In the genomic region with DNA sequence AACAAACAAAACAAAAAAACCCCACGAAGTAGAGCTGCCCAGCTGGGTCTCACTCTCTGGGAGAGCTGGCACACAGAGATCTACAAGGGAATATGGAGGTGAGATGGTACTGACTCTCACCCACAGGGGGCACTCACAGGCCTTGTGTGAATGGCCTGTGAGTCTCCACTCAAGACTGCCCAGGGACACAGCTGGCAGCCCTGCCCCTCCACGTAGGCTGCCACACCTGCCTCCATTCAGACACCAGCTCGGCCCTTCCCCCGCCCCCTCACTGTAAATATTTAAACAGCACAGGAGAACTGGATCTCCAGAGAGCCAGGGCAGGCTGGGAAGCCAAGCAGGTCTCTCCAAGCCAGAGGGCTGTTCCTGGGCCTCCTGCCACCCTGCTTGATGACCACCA, we compare ENCODE assay signal across 9 mouse cellular contexts. TPM values are rescaled to one million over a fixed set of nuclear protein-coding genes. Genes with fewer than 3 reads are reported as not detected.
DNase-seq lines count a peak whose midpoint lies in the region; ATAC-seq and TF ChIP-seq lines count a peak whose summit lies in the region.
"Had no signal": no experiment of that assay in that cellular context is flagged by ENCODE, and none has a peak within 500 bp of the region (broad histone marks: within the 10 kb centered on the region; RNA-seq: fewer than 3 reads in every experiment).

No protein-coding gene starts in this region.

- H3K27ac ChIP-seq in hindbrain, embryonic 11.5 days (ENCODE audit: low read depth, low read length) = no peak overlapping the region
- no peak overlapping the region for H3K27ac ChIP-seq in hindbrain, embryonic 14.5 days
- H3K27ac ChIP-seq in kidney, embryonic 14.5 days (ENCODE audit: low read depth, low read length) = peak overlapping the region; percentile 56; the same call in 1 of the 2 replicates
- H3K27ac ChIP-seq: embryonic facial prominence, embryonic 12.5 days had no signal

- peak; percentile 49 for DNase-seq in hindbrain, embryonic 11.5 days (ENCODE audit: low spot score)
- no peak for DNase-seq in hindbrain, embryonic 14.5 days (ENCODE audit: low spot score)
- DNase-seq in brain, embryonic 14.5 days (ENCODE audit: low read depth) = peak; percentile 60
- peak; percentile 69 for DNase-seq in lung, postnatal 14 days
- no peak for DNase-seq in c-Kit-positive CD71-positive TER-119-positive erythroid progenitor cells, embryonic 14.5 days (ENCODE audit: low spot score)
- no peak for DNase-seq in layer of hippocampus, postnatal 14 days (ENCODE audit: low spot score in 2 of 2)
- no peak for DNase-seq in heart, postnatal 10 days

- intact Hi-C loops in heart, postnatal 10 days (cut with DNase I) = no loop called here

- no peak overlapping the region for H3K9ac ChIP-seq in hindbrain, embryonic 11.5 days (ENCODE audit: low read depth, low read length)
- no peak overlapping the region for H3K9ac ChIP-seq in hindbrain, embryonic 14.5 days
- no peak overlapping the region for H3K9ac ChIP-seq in kidney, embryonic 14.5 days (ENCODE audit: low read depth, low read length)
- H3K9ac ChIP-seq: embryonic facial prominence, embryonic 12.5 days had no signal

- no peaks in the 10 kb centered on the region for H3K36me3 ChIP-seq in hindbrain, embryonic 11.5 days (ENCODE audit: control insufficient read depth, insufficient read depth, low read length)
- no peaks in the 10 kb centered on the region for H3K36me3 ChIP-seq in hindbrain, embryonic 14.5 days (replicated peaks; ENCODE audit: control insufficient read depth, insufficient read depth)
- no peaks in the 10 kb centered on the region for H3K36me3 ChIP-seq in kidney, embryonic 14.5 days (ENCODE audit: control insufficient read depth, insufficient read depth, low read length)
- H3K36me3 ChIP-seq: embryonic facial prominence, embryonic 12.5 days had no signal

- no peak overlapping the region for H3K4me3 ChIP-seq in hindbrain, embryonic 11.5 days (ENCODE audit: low read depth, low read length)
- no peak overlapping the region for H3K4me3 ChIP-seq in hindbrain, embryonic 14.5 days (replicated peaks; ENCODE audit: low read length)
- H3K4me3 ChIP-seq in kidney, embryonic 14.5 days (ENCODE audit: low read length) = no peak overlapping the region
- H3K4me3 ChIP-seq: embryonic facial prominence, embryonic 12.5 days had no signal

- TF ChIP-seq CTCF in brain, embryonic 14.5 days (IDR thresholded peaks at IDR 0.05; ENCODE audit: borderline replicate concordance, extremely low read depth, insufficient read depth, insufficient read length) = peak; percentile 31; the same call in 1 of the 2 replicates

- no peaks in the 10 kb centered on the region for H3K9me3 ChIP-seq in hindbrain, embryonic 11.5 days (ENCODE audit: control insufficient read depth, low read length)
- no peaks in the 10 kb centered on the region for H3K9me3 ChIP-seq in hindbrain, embryonic 14.5 days (ENCODE audit: control insufficient read depth, low read length)
- no peaks in the 10 kb centered on the region for H3K9me3 ChIP-seq in kidney, embryonic 14.5 days (ENCODE audit: control insufficient read depth, low read length)
- H3K9me3 ChIP-seq: embryonic facial prominence, embryonic 12.5 days had no signal

- H3K27me3 ChIP-seq in hindbrain, embryonic 11.5 days (ENCODE audit: control insufficient read depth, insufficient read depth, low read length) = no peaks in the 10 kb centered on the region
- no peaks in the 10 kb centered on the region; the same call in 1 of the 2 replicates for H3K27me3 ChIP-seq in hindbrain, embryonic 14.5 days (ENCODE audit: control insufficient read depth, insufficient read depth, low read length)
- peaks cover 4% of the 10 kb centered on the region for H3K27me3 ChIP-seq in kidney, embryonic 14.5 days (ENCODE audit: control insufficient read depth, insufficient read depth, low read length)

- no peak for TF ChIP-seq POLR2A in brain, embryonic 14.5 days (IDR thresholded peaks at IDR 0.05; ENCODE audit: borderline replicate concordance, extremely low read depth, insufficient read depth, insufficient read length, poor library complexity, severe bottlenecking)

- H3K4me1 ChIP-seq in hindbrain, embryonic 11.5 days (replicated peaks; ENCODE audit: control insufficient read depth, insufficient read depth, low read length) = no peaks in the 10 kb centered on the region
- peaks cover 6% of the 10 kb centered on the region; the same call in 1 of the 2 replicates for H3K4me1 ChIP-seq in hindbrain, embryonic 14.5 days (replicated peaks; ENCODE audit: control insufficient read depth, insufficient read depth, low read length)
- no peaks in the 10 kb centered on the region for H3K4me1 ChIP-seq in kidney, embryonic 14.5 days (ENCODE audit: control insufficient read depth, insufficient read depth, low read length)

- no peak overlapping the region for H3K4me2 ChIP-seq in hindbrain, embryonic 11.5 days (replicated peaks; ENCODE audit: low read depth, low read length)
- no peak overlapping the region for H3K4me2 ChIP-seq in hindbrain, embryonic 14.5 days (replicated peaks)
- H3K4me2 ChIP-seq in kidney, embryonic 14.5 days (replicated peaks; ENCODE audit: low read depth, low read length) = no peak overlapping the region
- H3K4me2 ChIP-seq: embryonic facial prominence, embryonic 12.5 days had no signal

- WGBS in hindbrain, embryonic 11.5 days = 52% methylated on average over 4 of the region's 4 CpGs
- 36% methylated on average over 4 of the region's 4 CpGs for WGBS in hindbrain, embryonic 14.5 days
- WGBS in kidney, embryonic 14.5 days = 42% methylated on average over 4 of the region's 4 CpGs

- ATAC-seq in hindbrain, embryonic 11.5 days (ENCODE audit: low FRiP score) = no peak
- no peak for ATAC-seq in hindbrain, embryonic 14.5 days (ENCODE audit: low FRiP score)
- peak; percentile 50; the same call in 1 of the 2 replicates for ATAC-seq in kidney, embryonic 14.5 days (ENCODE audit: low FRiP score, low TSS enrichment)

RNA-seq across cellular contexts. Expression of gene Sgsm1, which starts 14.8 kb away (rescaled TPM):
- polyA plus RNA-seq in hindbrain, embryonic 11.5 days (2014; fragmentation: Nextera tagmentation; extraction: Ambion mirVana) = 8.5 and 10.5 TPM in 2 replicates
- polyA plus RNA-seq in hindbrain, embryonic 14.5 days (2014; fragmentation: Nextera tagmentation; extraction: Ambion mirVana) = 14.8 and 15.0 TPM in 2 replicates
- 31.2 and 36.1 TPM in 2 replicates for polyA plus RNA-seq in brain, embryonic 14.5 days (2012; rRNA removed)
- polyA plus RNA-seq in kidney, embryonic 14.5 days (2014; fragmentation: Nextera tagmentation; extraction: Ambion mirVana) = 3.9 and 5.0 TPM in 2 replicates
- total RNA-seq in layer of hippocampus, postnatal 14 days (2021) = 10 to 100 TPM; 67.8 to 73.2 TPM
- total RNA-seq in heart, postnatal 10 days (2021) = 1 to 10 TPM in 1 of 2 experiments, under 1 TPM in 1; 0.74 to 1.1 TPM

Comparison
In these comparisons a context has a peak if more than half of its experiments do, and no peak if none do; other contexts are left out.
1. DNase-seq: peak in hindbrain, embryonic 11.5 days (single experiment), brain, embryonic 14.5 days (single experiment) and lung, postnatal 14 days (single experiment); none in hindbrain, embryonic 14.5 days (single experiment), c-Kit-positive CD71-positive TER-119-positive erythroid progenitor cells, embryonic 14.5 days (single experiment), layer of hippocampus, postnatal 14 days (0 of 2) and heart, postnatal 10 days (0 of 2).